Mouse (Mus musculus) cerebellum, postnatal 10 days (tissue): Measurements from ENCODE around the gene Scrn3.

Source experiments
- DNase-seq, 2 experiments: peaks; one replicate each; pipeline ENCODE4 v3.0.0; 2021; ENCODE audit warnings: mixed read lengths in 2 of 2

Scrn3 gene

DNA sequence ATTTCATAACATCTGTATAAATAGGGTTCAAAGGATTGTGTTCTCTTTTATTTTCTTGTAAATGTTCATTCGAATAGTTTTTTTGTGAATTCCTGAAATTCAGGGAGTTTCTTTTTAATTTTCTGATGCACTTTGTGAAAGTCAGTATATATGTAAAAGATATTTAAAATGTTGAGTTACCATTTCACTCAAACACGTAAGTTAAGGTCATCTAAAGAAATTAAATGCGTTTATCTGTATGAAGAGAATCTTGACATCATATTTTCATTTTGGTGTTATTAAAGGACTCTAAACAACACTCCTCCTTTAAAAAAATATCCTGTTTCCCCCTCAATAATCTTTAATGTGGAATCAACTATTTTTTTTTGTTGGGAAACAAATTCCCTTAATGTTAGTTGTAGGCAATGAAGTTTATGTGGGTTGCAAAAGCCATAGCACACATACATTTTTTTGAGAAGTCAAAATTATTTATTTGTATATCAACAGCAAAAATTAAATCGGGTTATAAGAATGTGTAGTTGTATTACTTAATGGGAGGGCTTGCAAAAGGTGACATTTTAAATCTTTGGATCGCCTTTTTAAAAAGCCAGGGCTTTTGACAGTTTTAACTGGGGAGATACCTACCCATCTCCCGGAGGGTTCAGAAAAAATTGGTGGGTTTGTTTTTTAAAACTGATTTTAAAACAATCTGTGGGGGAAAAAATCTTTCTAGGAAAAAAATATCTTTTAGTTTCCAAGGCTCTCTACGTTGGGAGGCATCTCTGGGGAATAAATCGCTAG is 37.0 kb upstream of the Scrn3 start:
- peak in 1 of 2 experiments; percentile 39 for DNase-seq

DNA sequence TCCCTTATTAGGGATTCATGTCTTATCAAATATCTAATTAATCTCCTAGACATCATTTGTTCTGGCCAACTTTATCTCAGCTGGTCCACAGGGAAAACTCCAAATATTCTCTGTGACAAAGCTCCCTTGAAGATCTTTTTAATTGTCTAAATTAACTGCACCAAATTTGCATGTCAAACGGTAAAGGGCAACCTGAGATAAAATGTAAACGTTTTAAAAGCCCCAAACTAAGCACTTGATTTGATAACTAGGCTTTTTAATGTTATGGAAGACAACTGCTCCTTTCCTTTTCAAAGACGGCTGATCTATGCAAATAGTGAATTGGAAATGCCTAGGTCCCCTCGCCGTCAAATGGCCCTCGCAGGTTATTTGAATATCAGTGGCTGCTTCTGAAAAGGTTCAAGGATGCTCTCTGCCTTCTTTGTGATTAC is 36.2 kb upstream of the Scrn3 start:
- DNase-seq: peak; percentile 37 to 54

DNA sequence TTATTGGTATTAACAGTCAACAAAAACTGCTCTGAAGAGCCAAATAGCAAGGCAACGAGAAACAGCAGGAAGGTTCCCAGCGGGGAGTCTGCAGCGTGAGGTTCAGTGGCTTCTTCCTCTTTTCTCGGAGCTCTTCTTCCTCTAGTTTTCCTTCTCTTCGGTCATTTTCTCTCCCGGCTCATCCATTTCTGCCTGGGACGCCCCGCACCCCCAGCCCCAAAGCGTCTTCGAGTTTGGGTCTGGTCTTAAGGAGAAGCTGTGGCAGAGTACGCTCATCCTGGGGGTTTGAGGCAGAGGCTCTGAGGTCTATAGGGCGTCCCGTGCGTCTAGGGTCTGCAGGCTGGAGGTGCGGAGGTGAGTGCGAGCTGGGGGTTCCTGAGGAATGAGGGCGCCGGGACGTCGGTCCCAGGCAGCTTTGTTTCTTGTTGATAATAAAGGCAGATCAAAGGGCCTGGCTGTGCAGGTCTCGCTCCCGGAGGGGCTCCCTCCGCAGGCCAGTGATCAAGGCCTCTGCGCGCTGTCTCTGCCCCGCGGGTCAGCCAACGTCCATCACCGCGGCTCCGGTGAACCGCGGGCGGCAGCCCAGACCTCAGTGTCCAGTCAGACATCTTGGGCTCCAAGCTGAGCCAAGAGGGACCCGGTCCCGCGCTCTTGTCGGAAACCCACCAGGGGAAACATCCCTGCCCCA is 35.2 kb upstream of the Scrn3 start:
- peak; percentile 47 to 56 for DNase-seq

GRCm38 (mm10) chr2:73277709-73278075 is 34.7 kb upstream of the Scrn3 start:
- peak; percentile 30 to 56 for DNase-seq

- peak; percentile 95 to 96 for DNase-seq
These were observed 34.1 kb upstream of the Scrn3 start for GRCm38 (mm10) chr2:73278131-73278854.

- DNase-seq: peak; percentile 25 to 38
These were observed 33.5 kb upstream of the Scrn3 start for GRCm38 (mm10) chr2:73278869-73279268.

DNA sequence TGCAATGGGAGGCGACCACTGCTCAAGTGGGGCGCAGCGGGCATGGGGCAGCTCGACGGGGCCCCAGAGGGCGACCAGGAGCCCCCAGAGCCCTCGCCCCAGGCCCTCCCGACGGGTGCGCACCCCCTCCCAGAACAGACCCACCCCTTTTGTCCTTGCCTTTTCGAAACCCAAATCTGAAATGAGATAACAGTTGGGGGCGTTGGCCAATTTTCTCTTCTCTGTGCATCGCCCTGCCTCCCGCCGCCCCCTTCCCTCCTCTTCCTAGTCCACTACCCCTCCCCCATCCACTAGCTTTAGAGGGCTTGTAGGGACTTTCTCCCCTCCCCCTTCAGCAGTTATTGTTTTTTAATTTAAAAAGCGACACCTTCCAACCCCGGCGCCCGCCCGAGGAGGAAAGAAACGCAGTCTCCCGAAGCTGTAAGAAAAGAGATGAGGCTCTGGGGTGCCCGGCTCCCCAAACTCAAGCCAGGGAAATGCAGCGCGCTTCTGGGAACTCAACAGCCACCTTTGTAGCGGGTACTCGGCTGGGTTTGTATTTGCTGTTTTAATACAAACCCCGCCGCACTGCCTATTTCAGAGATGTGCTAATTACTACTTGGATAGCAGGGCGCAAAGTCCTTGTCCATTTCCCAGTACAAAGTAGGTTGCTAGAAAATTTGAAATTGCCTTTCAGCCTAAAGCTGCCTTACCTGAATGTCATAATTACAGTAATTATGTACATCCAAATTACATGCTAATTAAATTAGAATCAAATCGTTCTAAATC is 32.9 kb upstream of the Scrn3 start:
- peak; percentile 28 to 44 for DNase-seq

GRCm38 (mm10) chr2:73280356-73281047 is 31.9 kb upstream of the Scrn3 start:
- DNase-seq: peak; percentile 21 to 40

DNA sequence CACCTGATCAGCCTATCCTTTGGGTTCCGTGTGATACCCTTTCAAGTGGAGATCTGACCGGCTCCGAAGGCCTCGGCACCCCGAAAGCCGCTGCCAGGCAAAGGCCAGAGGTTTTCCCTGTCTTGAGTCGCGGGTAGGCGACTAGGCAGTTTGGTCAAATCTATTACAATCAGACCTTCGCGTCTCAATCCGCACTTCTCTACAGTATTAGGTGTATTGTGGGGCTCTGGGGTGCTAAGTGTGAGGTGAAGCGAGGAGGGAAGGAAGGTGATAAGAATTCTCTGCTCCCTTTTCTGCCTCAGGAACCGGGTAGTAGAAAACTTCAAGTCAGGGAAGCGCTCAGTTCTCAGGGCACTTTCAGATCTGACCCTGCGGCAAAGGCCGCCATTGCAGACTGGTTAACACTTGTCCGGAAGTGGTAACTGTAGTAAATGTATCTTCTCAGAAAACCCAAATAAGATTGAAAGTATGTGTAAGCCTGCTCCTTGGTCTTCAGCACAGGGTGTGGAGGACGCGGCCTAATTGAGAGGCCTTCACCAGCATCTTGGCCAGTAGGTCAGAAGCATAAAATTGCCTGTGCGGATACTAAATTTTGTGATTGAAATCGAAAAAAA is 31.2 kb upstream of the Scrn3 start:
- DNase-seq: peak in 1 of 2 experiments; percentile 17

DNA sequence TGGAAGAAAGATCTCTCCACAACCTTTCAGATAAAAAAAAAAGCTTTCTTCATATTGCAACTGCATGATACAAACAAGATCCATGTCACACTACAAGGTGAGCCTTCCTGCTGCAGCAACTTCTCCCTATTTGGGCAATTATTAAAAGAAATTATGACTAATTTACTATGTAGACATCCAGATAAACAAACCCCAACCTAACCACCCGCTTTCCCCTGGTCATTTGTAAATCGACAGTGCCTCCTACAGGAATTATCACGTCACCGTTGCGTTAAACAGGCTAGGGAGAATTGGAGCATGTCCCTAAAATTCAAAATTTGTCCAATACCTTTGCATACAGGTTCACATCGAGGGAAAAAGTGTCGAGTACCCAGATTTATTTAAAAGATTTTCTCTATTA is 30.7 kb upstream of the Scrn3 start:
- DNase-seq: peak; percentile 19 to 36

GRCm38 (mm10) chr2:73285630-73286029 is 26.8 kb upstream of the Scrn3 start:
- DNase-seq: peak; percentile 37 to 62

- DNase-seq: no peak
These were observed 21.3 kb upstream of the Scrn3 start for GRCm38 (mm10) chr2:73291130-73291529.

DNA sequence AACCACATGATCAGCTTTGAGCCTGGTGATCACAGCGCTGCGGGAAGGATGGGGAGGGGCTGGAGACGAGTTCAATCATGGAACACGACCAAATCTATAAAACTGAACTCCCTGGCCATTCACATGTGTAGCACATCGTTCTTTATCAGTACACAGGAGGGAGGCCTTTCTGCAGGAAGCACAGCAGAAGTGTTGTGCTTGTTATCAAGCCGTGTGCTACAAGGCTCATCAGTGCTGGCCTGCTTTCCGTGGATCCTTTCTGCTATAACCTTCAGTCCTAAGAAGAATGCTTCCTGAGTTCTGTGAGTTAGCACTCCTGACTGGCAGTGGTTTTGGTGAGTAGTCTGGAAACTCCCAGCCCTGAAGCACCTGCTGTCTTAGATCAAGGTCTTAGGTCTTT is 17.4 kb upstream of the Scrn3 start:
- DNase-seq: no peak

DNA sequence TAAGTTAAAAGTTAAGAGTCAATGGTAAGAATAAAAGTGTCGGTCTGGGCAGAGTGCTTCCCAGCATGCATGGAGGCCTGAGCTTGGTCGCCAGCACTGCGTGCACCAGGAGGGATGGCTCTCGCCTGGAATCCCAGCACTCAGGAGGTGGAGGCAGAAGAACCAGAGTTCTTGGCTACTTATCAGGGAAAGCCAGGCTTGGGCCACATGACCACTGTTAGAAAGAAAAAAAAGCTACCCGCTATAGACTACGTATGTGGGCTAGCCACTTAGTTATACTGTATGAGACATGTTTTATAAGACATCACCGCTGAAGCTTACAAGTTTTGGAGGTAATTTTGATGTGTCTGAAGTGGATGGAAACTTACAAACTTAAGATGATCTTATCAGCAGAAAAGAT is 14.2 kb upstream of the Scrn3 start:
- DNase-seq: no peak

DNA sequence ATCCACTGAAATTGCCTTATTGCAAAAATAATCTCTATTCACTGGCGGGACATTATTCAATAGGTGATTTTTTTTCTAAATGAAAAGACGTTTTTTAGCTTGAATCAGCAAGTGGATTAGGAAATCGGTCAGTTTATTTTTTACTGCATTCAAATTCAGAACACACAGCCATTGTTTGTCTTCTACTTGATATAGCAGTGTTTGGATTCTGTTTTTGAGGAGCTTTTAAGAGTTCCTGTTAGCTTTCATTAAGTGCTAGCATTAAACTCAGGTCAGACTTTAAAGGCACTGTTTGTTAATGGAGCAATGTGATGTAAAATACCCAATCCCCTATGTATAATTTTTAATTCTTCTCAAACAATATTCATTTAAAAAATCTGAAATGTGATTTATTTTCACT is 13.6 kb upstream of the Scrn3 start:
- DNase-seq: no peak

- no peak for DNase-seq
These were observed 10.4 kb upstream of the Scrn3 start for GRCm38 (mm10) chr2:73301979-73302378.

DNA sequence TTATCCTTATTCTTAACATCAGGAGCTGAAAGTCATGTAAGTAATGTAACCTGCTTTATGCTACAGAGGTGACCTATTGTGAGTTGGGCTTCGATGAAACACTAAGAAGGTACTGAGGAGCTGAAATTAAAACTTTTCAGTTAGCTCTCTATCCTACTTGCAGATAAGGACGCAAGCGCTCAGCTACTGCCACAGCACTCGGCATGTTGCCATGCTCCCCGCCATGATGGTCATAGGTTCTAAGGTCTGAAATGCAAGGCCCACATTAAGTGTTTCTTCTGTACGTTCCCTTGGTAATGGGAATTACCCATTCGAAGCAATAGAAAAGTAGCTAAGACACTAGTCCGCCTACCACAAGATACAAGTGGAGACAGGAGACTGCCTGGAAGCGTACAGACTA is 9.7 kb upstream of the Scrn3 start:
- DNase-seq: no peak

GRCm38 (mm10) chr2:73304506-73304905 is 7.9 kb upstream of the Scrn3 start:
- no peak for DNase-seq

- no peak for DNase-seq
These were observed 6.4 kb upstream of the Scrn3 start for GRCm38 (mm10) chr2:73306006-73306405.

- DNase-seq: peak; percentile 52 to 74
These were observed 708 bp downstream of the Scrn3 start for GRCm38 (mm10) chr2:73313117-73313501.

DNA sequence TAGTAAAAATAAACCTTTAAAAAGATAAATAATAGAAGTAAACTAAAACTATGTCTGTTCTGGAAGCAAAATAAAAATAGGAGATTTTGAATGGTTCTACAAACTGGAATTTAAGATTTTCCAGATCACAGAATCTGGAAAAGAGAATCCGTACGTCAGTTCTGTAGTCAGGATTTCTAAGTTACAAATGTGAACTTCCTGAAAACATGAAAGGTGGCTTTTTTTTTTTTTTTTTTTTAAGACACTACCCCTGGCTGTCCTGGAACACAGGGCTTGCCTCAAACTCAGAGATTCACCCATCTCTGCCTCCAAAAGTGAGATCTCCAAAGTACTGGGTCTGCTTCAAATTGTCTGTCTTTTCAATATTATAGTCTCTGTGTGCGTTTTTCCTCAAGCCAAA is 1.9 kb downstream of the Scrn3 start:
- no peak for DNase-seq

GRCm38 (mm10) chr2:73317426-73317825 is 5.0 kb downstream of the Scrn3 start:
- no peak for DNase-seq
